ENCODE assay signal across 8 mouse cellular contexts in the genomic region with DNA sequence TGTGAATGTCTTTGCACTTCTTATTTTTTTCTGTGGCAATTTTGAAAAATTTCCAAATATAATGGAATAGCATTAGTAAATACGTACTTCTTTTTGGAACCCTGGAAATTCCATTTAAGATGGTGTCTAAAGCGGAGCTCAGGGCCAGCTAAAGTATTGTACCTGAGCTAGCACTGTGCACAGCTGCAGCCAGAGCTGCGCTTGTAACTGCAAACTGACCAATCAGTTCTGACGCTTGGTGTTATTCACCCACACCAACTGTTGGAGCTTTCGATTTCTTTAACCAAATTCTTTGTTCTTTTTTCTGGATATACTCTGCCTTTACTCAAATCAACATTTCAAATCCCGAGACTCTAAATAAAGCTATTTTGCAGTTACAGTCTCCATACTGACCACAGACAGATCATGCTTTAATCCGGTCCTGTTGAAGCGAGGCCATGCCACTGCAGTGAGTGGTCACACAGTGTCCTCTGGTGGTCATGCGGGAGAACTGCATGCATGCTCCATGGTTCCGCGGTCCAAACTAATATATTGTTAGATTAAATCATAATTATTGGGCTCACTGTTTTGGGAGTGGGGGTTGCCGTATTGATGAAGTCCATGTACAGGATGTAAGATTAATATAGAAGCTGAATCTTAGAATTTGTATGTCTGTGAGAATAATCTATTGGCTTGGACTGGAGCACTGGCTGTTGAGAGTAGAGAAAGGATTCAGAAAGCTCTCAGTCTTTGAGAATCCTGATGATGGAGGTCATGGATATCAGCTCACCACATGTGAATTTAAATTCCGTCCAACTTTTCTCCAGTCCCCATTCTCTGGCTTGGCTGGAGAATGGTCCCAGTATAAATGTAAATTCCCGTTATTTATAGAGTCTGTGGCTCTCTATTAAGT.
DNase-seq lines count a peak whose midpoint lies in the region; ATAC-seq lines count a peak whose summit lies in the region.

No protein-coding gene starts in this region.

- WGBS in heart, embryonic 11.5 days (ENCODE audit: insufficient replicate concordance) = 38% methylated on average over 14 of the region's 14 CpGs
- WGBS in midbrain, embryonic 16.5 days = 28% methylated on average over 14 of the region's 14 CpGs

- no peaks in the 10 kb centered on the region for H3K36me3 ChIP-seq in heart, embryonic 11.5 days (ENCODE audit: control insufficient read depth, insufficient read depth, low read length)
- H3K36me3 ChIP-seq in midbrain, embryonic 16.5 days (ENCODE audit: control insufficient read depth, insufficient read depth, low read length) = no peaks in the 10 kb centered on the region

- H3K9me3 ChIP-seq in heart, embryonic 11.5 days (replicated peaks; ENCODE audit: control insufficient read depth, low read length) = no peaks in the 10 kb centered on the region
- no peaks in the 10 kb centered on the region for H3K9me3 ChIP-seq in midbrain, embryonic 16.5 days (replicated peaks; ENCODE audit: control insufficient read depth, low read length, poor library complexity, severe bottlenecking)

- H3K27ac ChIP-seq in heart, embryonic 11.5 days (ENCODE audit: low read depth, low read length) = no peak overlapping the region
- H3K27ac ChIP-seq in midbrain, embryonic 16.5 days (ENCODE audit: low read length) = no peak overlapping the region

- no peak overlapping the region for H3K9ac ChIP-seq in heart, embryonic 11.5 days (ENCODE audit: low read depth, low read length)
- no peak overlapping the region for H3K9ac ChIP-seq in midbrain, embryonic 16.5 days (ENCODE audit: low read depth, low read length)

- no peaks in the 10 kb centered on the region for H3K4me1 ChIP-seq in heart, embryonic 11.5 days (ENCODE audit: control insufficient read depth, insufficient read depth, low read length)
- H3K4me1 ChIP-seq in midbrain, embryonic 16.5 days (ENCODE audit: control insufficient read depth, insufficient read depth, low read length) = no peaks in the 10 kb centered on the region

- no peak for ATAC-seq in heart, embryonic 11.5 days (replicated peaks; ENCODE audit: insufficient number of reproducible peaks, low FRiP score, low TSS enrichment)
- ATAC-seq in common myeloid progenitor, adult 5-6 weeks (replicated peaks; ENCODE audit: low read depth, poor library complexity, severe bottlenecking) = peak; percentile 100
- peak; percentile 100 for ATAC-seq in granulocyte monocyte progenitor cell, adult 5-6 weeks (replicated peaks; ENCODE audit: poor library complexity, severe bottlenecking)
- ATAC-seq in midbrain, embryonic 16.5 days = peak; percentile 94

- no peak overlapping the region for H3K4me2 ChIP-seq in heart, embryonic 11.5 days
- H3K4me2 ChIP-seq in midbrain, embryonic 16.5 days (ENCODE audit: low read length) = peak overlapping the region; percentile 8; the same call in 1 of the 2 replicates

- intact Hi-C loops in left cerebral cortex, postnatal 4 days (cut with DNase I) = loop anchor here (2.0 kb wide), 1 partner anchor 666 kb away; no protein-coding TSS in a partner anchor

- no peak overlapping the region for H3K4me3 ChIP-seq in heart, embryonic 11.5 days (ENCODE audit: low read depth, low read length)
- H3K4me3 ChIP-seq in midbrain, embryonic 16.5 days (ENCODE audit: low read depth, low read length) = no peak overlapping the region

- H3K27me3 ChIP-seq in heart, embryonic 11.5 days (ENCODE audit: control insufficient read depth, insufficient read depth, low read length) = no peaks in the 10 kb centered on the region
- no peaks in the 10 kb centered on the region for H3K27me3 ChIP-seq in midbrain, embryonic 16.5 days (ENCODE audit: control insufficient read depth, insufficient read depth, low read depth, low read length)

- peak; percentile 92 for DNase-seq in heart, adult 11 months
- DNase-seq in kidney, adult 11 months = peak; percentile 16
- peak; percentile 42 for DNase-seq in left cerebral cortex, postnatal 4 days
- DNase-seq in spleen, postnatal 4 days (ENCODE audit: low spot score in 2 of 2) = peak; percentile 30 to 71

Comparison
In these comparisons a context has a peak if more than half of its experiments do, and no peak if none do; other contexts are left out.
1. DNase-seq: peak in every context shown above with its lines; median percentile 92 in heart, adult 11 months; 50 in spleen, postnatal 4 days; 42 in left cerebral cortex, postnatal 4 days; 16 in kidney, adult 11 months.